Mouse (Mus musculus) T-helper 17 cell (primary cell): ENCODE results near the gene Sugt1.

Experiments used
- in situ Hi-C, 2 experiments: fragments of 300-600 bp; cut with MboI, MseI; formaldehyde crosslinking; loops; 1 replicate in 1 of 2; 2 replicates in 1 of 2; pipeline ENCODE4 v1.15.1; 2025; ENCODE audit warnings: high pct_unique_total_duplicates in 2 of 2

Gene Sugt1

GRCm38 (mm10) chr14:79673083-79674013, 85.9 kb downstream of the Sugt1 start:
- in situ Hi-C loops: no loop called here

GRCm38 (mm10) chr14:79677108-79677753, 89.7 kb downstream of the Sugt1 start:
- in situ Hi-C loops: no loop called here

GRCm38 (mm10) chr14:79677891-79678687, 90.6 kb downstream of the Sugt1 start:
- in situ Hi-C loops: no loop called here

GRCm38 (mm10) chr14:79680652-79681051, 93.2 kb downstream of the Sugt1 start:
- in situ Hi-C loops: no loop called here
